22 mouse cellular contexts compared by ENCODE assay signal in the genomic region with DNA sequence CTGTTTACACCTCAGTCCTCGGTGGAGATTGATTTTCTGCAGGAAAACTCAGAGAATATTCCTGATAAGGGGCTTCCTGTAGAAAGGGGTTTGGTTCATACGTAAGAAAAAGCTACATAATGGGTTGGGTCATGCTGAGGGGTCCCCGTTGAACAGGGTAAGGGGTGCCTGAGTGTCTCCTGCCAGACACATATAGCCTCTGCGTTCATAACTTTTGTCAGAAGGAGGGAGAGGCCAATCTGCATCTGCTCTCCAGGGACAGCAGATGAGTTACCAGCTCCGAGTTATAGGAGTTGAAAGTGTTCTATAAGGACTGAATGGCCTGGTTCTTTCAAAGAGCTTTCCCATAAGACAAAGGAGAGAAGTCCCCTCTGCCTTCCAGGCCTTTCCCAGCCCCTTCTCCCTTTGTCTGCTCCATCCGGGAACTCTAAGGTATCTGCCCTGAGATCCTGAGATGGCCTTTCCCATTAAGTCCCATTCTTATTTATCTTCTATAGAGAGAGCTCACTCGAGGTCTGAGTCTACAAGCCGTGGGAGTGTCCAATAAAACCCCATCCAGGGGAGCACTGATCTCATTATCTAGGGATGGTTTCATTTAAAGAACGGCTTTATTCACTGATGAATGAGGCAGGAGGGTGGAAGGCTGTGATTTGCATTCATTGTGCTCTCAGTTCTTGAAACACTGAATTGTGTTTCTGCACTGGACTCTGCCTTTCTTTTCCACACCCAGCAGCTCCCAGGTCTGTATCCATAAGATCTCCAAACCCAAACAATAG.
DNase-seq lines count a peak whose midpoint lies in the region; ATAC-seq and TF ChIP-seq lines count a peak whose summit lies in the region.
"Had no signal": no experiment of that assay in that cellular context is flagged by ENCODE, and none has a peak within 500 bp of the region (broad histone marks: within the 10 kb centered on the region; RNA-seq: fewer than 3 reads in every experiment).

No protein-coding gene starts in this region.

- H3K9me3 ChIP-seq in forebrain, embryonic 10.5 days: no peaks in the 10 kb centered on the region
- H3K9me3 ChIP-seq in forebrain, embryonic 16.5 days (ENCODE audit: control insufficient read depth, low read length): no peaks in the 10 kb centered on the region
- H3K9me3 ChIP-seq in hindbrain, embryonic 10.5 days: no peaks in the 10 kb centered on the region
- H3K9me3 ChIP-seq in hindbrain, postnatal 0 days (ENCODE audit: low read length): no peaks in the 10 kb centered on the region
- H3K9me3 ChIP-seq in kidney, embryonic 16.5 days (ENCODE audit: low read length): no peaks in the 10 kb centered on the region
- H3K9me3 ChIP-seq: embryonic facial prominence, embryonic 15.5 days; limb, embryonic 13.5 days; liver, embryonic 13.5 days had no signal

- no peak overlapping the region for H3K9ac ChIP-seq in forebrain, embryonic 16.5 days (replicated peaks; ENCODE audit: low read depth, low read length)
- H3K9ac ChIP-seq in hindbrain, postnatal 0 days (replicated peaks; ENCODE audit: low read length): no peak overlapping the region
- no peak overlapping the region for H3K9ac ChIP-seq in kidney, embryonic 16.5 days (replicated peaks; ENCODE audit: low read length)
- H3K9ac ChIP-seq: embryonic facial prominence, embryonic 15.5 days; limb, embryonic 13.5 days; liver, embryonic 13.5 days; lung, embryonic 14.5 days had no signal

- TF ChIP-seq CTCF in hindbrain, postnatal 0 days (IDR thresholded peaks at IDR 0.05; ENCODE audit: low read depth): no peak

- H3K27me3 ChIP-seq in forebrain, embryonic 10.5 days (ENCODE audit: poor library complexity, severe bottlenecking): no peaks in the 10 kb centered on the region
- no peaks in the 10 kb centered on the region for H3K27me3 ChIP-seq in forebrain, embryonic 16.5 days (replicated peaks; ENCODE audit: control insufficient read depth, insufficient read depth, low read length)
- H3K27me3 ChIP-seq in hindbrain, embryonic 10.5 days (ENCODE audit: insufficient read depth, poor library complexity, severe bottlenecking): no peaks in the 10 kb centered on the region
- H3K27me3 ChIP-seq in hindbrain, postnatal 0 days (ENCODE audit: insufficient read depth, low read length): no peaks in the 10 kb centered on the region
- no peaks in the 10 kb centered on the region for H3K27me3 ChIP-seq in kidney, embryonic 16.5 days (ENCODE audit: insufficient read depth, low read length)
- H3K27me3 ChIP-seq: embryonic facial prominence, embryonic 15.5 days; limb, embryonic 13.5 days; liver, embryonic 13.5 days had no signal

- peak overlapping the region; percentile 81 for H3K27ac ChIP-seq in forebrain, embryonic 10.5 days
- H3K27ac ChIP-seq in forebrain, embryonic 16.5 days (ENCODE audit: low read length): no peak overlapping the region
- peak overlapping the region; percentile 64 for H3K27ac ChIP-seq in hindbrain, embryonic 10.5 days
- H3K27ac ChIP-seq in hindbrain, postnatal 0 days: no peak overlapping the region
- no peak overlapping the region for H3K27ac ChIP-seq in kidney, embryonic 16.5 days (ENCODE audit: low read length)
- H3K27ac ChIP-seq: embryonic facial prominence, embryonic 15.5 days; gastrocnemius, adult 2 months; kidney, postnatal 0 days; limb, embryonic 13.5 days; liver, embryonic 13.5 days had no signal

- H3K36me3 ChIP-seq in forebrain, embryonic 10.5 days (replicated peaks): no peaks in the 10 kb centered on the region
- no peaks in the 10 kb centered on the region for H3K36me3 ChIP-seq in forebrain, embryonic 16.5 days (ENCODE audit: control insufficient read depth, insufficient read depth)
- H3K36me3 ChIP-seq in hindbrain, embryonic 10.5 days: no peaks in the 10 kb centered on the region
- H3K36me3 ChIP-seq in hindbrain, postnatal 0 days (ENCODE audit: insufficient read depth, low read length): no peaks in the 10 kb centered on the region
- no peaks in the 10 kb centered on the region for H3K36me3 ChIP-seq in kidney, embryonic 16.5 days (ENCODE audit: insufficient read depth, low read length)
- H3K36me3 ChIP-seq: embryonic facial prominence, embryonic 15.5 days; G1E; limb, embryonic 13.5 days; liver, embryonic 13.5 days had no signal

- no peak for ATAC-seq in forebrain, embryonic 16.5 days
- ATAC-seq in hindbrain, postnatal 0 days: no peak
- no peak for ATAC-seq in kidney, embryonic 16.5 days (ENCODE audit: low FRiP score, low TSS enrichment)

- 41% methylated on average over 9 of the region's 9 CpGs for WGBS in forebrain, embryonic 10.5 days
- WGBS in forebrain, embryonic 16.5 days: 26% methylated on average over 9 of the region's 9 CpGs
- WGBS in hindbrain, embryonic 10.5 days: 38% methylated on average over 9 of the region's 9 CpGs
- WGBS in hindbrain, postnatal 0 days: 31% methylated on average over 9 of the region's 9 CpGs
- WGBS in kidney, embryonic 16.5 days: 68% methylated on average over 9 of the region's 9 CpGs

- peak; percentile 32 for DNase-seq in forebrain, embryonic 10.5 days (ENCODE audit: extremely low spot score, low spot score)
- peak; percentile 37 for DNase-seq in hindbrain, embryonic 10.5 days (ENCODE audit: low spot score)
- DNase-seq in hindbrain, postnatal 0 days (ENCODE audit: low spot score): no peak
- DNase-seq in CD4-positive helper T cell, adult 2 months (ENCODE audit: low read depth, low spot score): peak; percentile 2
- DNase-seq in embryo, embryonic 9.5 days (ENCODE audit: extremely low spot score): peak; percentile 25
- no peak for DNase-seq in thymus, postnatal 25 days
- DNase-seq: cerebellum, adult 8-10 months; gastrocnemius, adult 2 months; heart, postnatal 10 days; kidney, adult 11 months; liver, embryonic 13.5 days; lung, postnatal 36 days; right cerebral cortex, postnatal 4 days; thymus, adult 2 months had no signal

- H3K4me2 ChIP-seq in forebrain, embryonic 16.5 days (ENCODE audit: low read length): no peak overlapping the region
- H3K4me2 ChIP-seq in hindbrain, postnatal 0 days (ENCODE audit: low read depth, low read length): no peak overlapping the region
- no peak overlapping the region for H3K4me2 ChIP-seq in kidney, embryonic 16.5 days (replicated peaks; ENCODE audit: low read depth, low read length)
- H3K4me2 ChIP-seq: embryonic facial prominence, embryonic 15.5 days; limb, embryonic 13.5 days; liver, embryonic 13.5 days; lung, embryonic 14.5 days had no signal

- peaks cover 33% of the 10 kb centered on the region for H3K4me1 ChIP-seq in forebrain, embryonic 10.5 days
- peaks cover 4% of the 10 kb centered on the region for H3K4me1 ChIP-seq in forebrain, embryonic 16.5 days (replicated peaks; ENCODE audit: control insufficient read depth, insufficient read depth, low read length)
- peaks cover 39% of the 10 kb centered on the region for H3K4me1 ChIP-seq in hindbrain, embryonic 10.5 days (replicated peaks)
- no peaks in the 10 kb centered on the region; the same call in 1 of the 2 replicates for H3K4me1 ChIP-seq in hindbrain, postnatal 0 days (ENCODE audit: insufficient read depth, low read length)
- peaks cover 8% of the 10 kb centered on the region; the same call in 1 of the 2 replicates for H3K4me1 ChIP-seq in kidney, embryonic 16.5 days (ENCODE audit: insufficient read depth, low read length)
- H3K4me1 ChIP-seq: liver, embryonic 13.5 days had no signal

- no peak overlapping the region for H3K4me3 ChIP-seq in forebrain, embryonic 10.5 days
- no peak overlapping the region for H3K4me3 ChIP-seq in forebrain, embryonic 16.5 days (replicated peaks; ENCODE audit: low read length)
- H3K4me3 ChIP-seq in hindbrain, embryonic 10.5 days: no peak overlapping the region
- no peak overlapping the region for H3K4me3 ChIP-seq in hindbrain, postnatal 0 days (ENCODE audit: low read length)
- H3K4me3 ChIP-seq in kidney, embryonic 16.5 days (ENCODE audit: low read length): no peak overlapping the region
- H3K4me3 ChIP-seq: embryonic facial prominence, embryonic 15.5 days; gastrocnemius, adult 2 months; limb, embryonic 13.5 days; liver, embryonic 13.5 days; myocyte had no signal

Comparison
In these comparisons a context has a peak if more than half of its experiments do, and no peak if none do; other contexts are left out.
1. DNase-seq: peak in forebrain, embryonic 10.5 days (single experiment), hindbrain, embryonic 10.5 days (single experiment), CD4-positive helper T cell, adult 2 months (single experiment) and embryo, embryonic 9.5 days (single experiment); none in hindbrain, postnatal 0 days (single experiment) and thymus, postnatal 25 days (single experiment).
2. H3K27ac ChIP-seq: peak in forebrain, embryonic 10.5 days (single experiment) and hindbrain, embryonic 10.5 days (single experiment); none in forebrain, embryonic 16.5 days (single experiment), hindbrain, postnatal 0 days (single experiment) and kidney, embryonic 16.5 days (single experiment).